Mouse (Mus musculus): ENCODE measurements around the gene Kif13a. TPM values are rescaled to one million over a fixed set of nuclear protein-coding genes. Genes with fewer than 3 reads are reported as not detected.

Kif13a gene
- polyA plus RNA-seq (2014; fragmentation: Nextera tagmentation; extraction: Ambion mirVana) = 21.6 and 23.1 TPM in 2 replicates

GRCm38 (mm10) chr13:46929719-46930658 lies at the start of gene Kif13a:
Kif13a (minus strand) TSS chr13:46929867.
- WGBS = under 1% methylated on average over 79 of the region's 96 CpGs

GRCm38 (mm10) chr13:46976532-46976931 lies 46.9 kb upstream of the Kif13a start:
- H3K27ac ChIP-seq (ENCODE audit: low read depth, low read length) = no peak overlapping the region
- H3K27me3 ChIP-seq (ENCODE audit: control insufficient read depth, insufficient read depth, low read length) = no peaks in the 10 kb centered on the region
- no peaks in the 10 kb centered on the region for H3K9me3 ChIP-seq (ENCODE audit: control insufficient read depth, low read length)
- 91% methylated on average over 7 of the region's 7 CpGs for WGBS
- H3K36me3 ChIP-seq (ENCODE audit: control insufficient read depth, insufficient read depth, low read length) = no peaks in the 10 kb centered on the region
- no peak overlapping the region for H3K9ac ChIP-seq (ENCODE audit: low read length)
- no peaks in the 10 kb centered on the region; the same call in 1 of the 2 replicates for H3K4me1 ChIP-seq (replicated peaks; ENCODE audit: control insufficient read depth, insufficient read depth, low read length)
- H3K4me3 ChIP-seq (ENCODE audit: low read depth, low read length) = no peak overlapping the region
- ATAC-seq (replicated peaks; ENCODE audit: low FRiP score) = no peak
- no peak overlapping the region for H3K4me2 ChIP-seq (ENCODE audit: low read depth, low read length, severe bottlenecking)
- DNase-seq (ENCODE audit: low spot score) = no peak

More at GRCm38 (mm10) chr13:46929719-46930658, at the start of gene Kif13a:
- peak within 1 kb of the TSS; percentile 92 for H3K27ac ChIP-seq (ENCODE audit: low read depth, low read length)
- peak; percentile 84 for ATAC-seq (replicated peaks; ENCODE audit: low FRiP score)
- peaks cover 8% of the 10 kb centered on the region for H3K4me1 ChIP-seq (replicated peaks; ENCODE audit: control insufficient read depth, insufficient read depth, low read length)
- H3K9ac ChIP-seq (ENCODE audit: low read length) = peak within 1 kb of the TSS; percentile 93
- no peaks in the 10 kb centered on the region for H3K9me3 ChIP-seq (ENCODE audit: control insufficient read depth, low read length)
- peak within 1 kb of the TSS; percentile 79 for H3K4me3 ChIP-seq (ENCODE audit: low read depth, low read length)
- peak; percentile 88 for DNase-seq (ENCODE audit: low spot score)
- H3K27me3 ChIP-seq (ENCODE audit: control insufficient read depth, insufficient read depth, low read length) = no peaks in the 10 kb centered on the region; the same call in 1 of the 2 replicates
- H3K4me2 ChIP-seq (ENCODE audit: low read depth, low read length, severe bottlenecking) = peak within 1 kb of the TSS; percentile 93
- no peaks in the 10 kb centered on the region; the same call in 1 of the 2 replicates for H3K36me3 ChIP-seq (ENCODE audit: control insufficient read depth, insufficient read depth, low read length)

- no peaks in the 10 kb centered on the region; the same call in 1 of the 2 replicates for H3K4me1 ChIP-seq (replicated peaks; ENCODE audit: control insufficient read depth, insufficient read depth, low read length)
- no peak for ATAC-seq (replicated peaks; ENCODE audit: low FRiP score)
- H3K27ac ChIP-seq (ENCODE audit: low read depth, low read length) = peak overlapping the region; percentile 19; the same call in 1 of the 2 replicates
- DNase-seq (ENCODE audit: low spot score) = no peak
- no peaks in the 10 kb centered on the region for H3K9me3 ChIP-seq (ENCODE audit: control insufficient read depth, low read length)
- H3K4me2 ChIP-seq (ENCODE audit: low read depth, low read length, severe bottlenecking) = peak overlapping the region; percentile 29; the same call in 1 of the 2 replicates
- no peaks in the 10 kb centered on the region for H3K36me3 ChIP-seq (ENCODE audit: control insufficient read depth, insufficient read depth, low read length)
- 51% methylated on average over 4 of the region's 4 CpGs for WGBS
- no peaks in the 10 kb centered on the region for H3K27me3 ChIP-seq (ENCODE audit: control insufficient read depth, insufficient read depth, low read length)
- no peak overlapping the region for H3K4me3 ChIP-seq (ENCODE audit: low read depth, low read length)
- H3K9ac ChIP-seq (ENCODE audit: low read length) = no peak overlapping the region
These were observed 46.3 kb upstream of the Kif13a start for GRCm38 (mm10) chr13:46975930-46976329.

- Histone ChIP-seq H3K27me3 (ENCODE audit: control insufficient read depth, insufficient read depth, low read length) (no peaks in the 10 kb centered on the region), H3K4me3 (ENCODE audit: low read depth, low read length) (peak overlapping the region; percentile 13), H3K9me3 (ENCODE audit: control insufficient read depth, low read length) (no peaks in the 10 kb centered on the region), H3K36me3 (ENCODE audit: control insufficient read depth, insufficient read depth, low read length) (no peaks in the 10 kb centered on the region), H3K4me1 (replicated peaks; ENCODE audit: control insufficient read depth, insufficient read depth, low read length) (no peaks in the 10 kb centered on the region; the same call in 1 of the 2 replicates), H3K9ac (ENCODE audit: low read length) (peak overlapping the region; percentile 1; the same call in 1 of the 2 replicates), H3K27ac (ENCODE audit: low read depth, low read length) (peak overlapping the region; percentile 26; the same call in 1 of the 2 replicates), H3K4me2 (ENCODE audit: low read depth, low read length, severe bottlenecking) (peak overlapping the region; percentile 29)
- DNase-seq (ENCODE audit: low spot score) (peak; percentile 79), ATAC-seq (replicated peaks; ENCODE audit: low FRiP score) (peak; percentile 95)
- 18% methylated on average over 14 of the region's 14 CpGs for WGBS
These were observed 45.4 kb upstream of the Kif13a start for GRCm38 (mm10) chr13:46975031-46975551.

GRCm38 (mm10) chr13:46970286-46970945 lies 40.7 kb upstream of the Kif13a start:
- no peak overlapping the region for H3K4me3 ChIP-seq (ENCODE audit: low read depth, low read length)
- H3K4me2 ChIP-seq (ENCODE audit: low read depth, low read length, severe bottlenecking) = no peak overlapping the region
- no peaks in the 10 kb centered on the region for H3K9me3 ChIP-seq (ENCODE audit: control insufficient read depth, low read length)
- H3K9ac ChIP-seq (ENCODE audit: low read length) = no peak overlapping the region
- no peak for DNase-seq (ENCODE audit: low spot score)
- ATAC-seq (replicated peaks; ENCODE audit: low FRiP score) = no peak
- no peaks in the 10 kb centered on the region; the same call in 1 of the 2 replicates for H3K4me1 ChIP-seq (replicated peaks; ENCODE audit: control insufficient read depth, insufficient read depth, low read length)
- H3K36me3 ChIP-seq (ENCODE audit: control insufficient read depth, insufficient read depth, low read length) = no peaks in the 10 kb centered on the region
- WGBS = 86% methylated on average over 10 of the region's 10 CpGs
- H3K27ac ChIP-seq (ENCODE audit: low read depth, low read length) = no peak overlapping the region
- no peaks in the 10 kb centered on the region for H3K27me3 ChIP-seq (ENCODE audit: control insufficient read depth, insufficient read depth, low read length)

GRCm38 (mm10) chr13:46968626-46969025 lies 39.0 kb upstream of the Kif13a start:
- Histone ChIP-seq H3K9ac (ENCODE audit: low read length) (no peak overlapping the region), H3K36me3 (ENCODE audit: control insufficient read depth, insufficient read depth, low read length) (no peaks in the 10 kb centered on the region), H3K27me3 (ENCODE audit: control insufficient read depth, insufficient read depth, low read length) (no peaks in the 10 kb centered on the region), H3K4me3 (ENCODE audit: low read depth, low read length) (no peak overlapping the region), H3K9me3 (ENCODE audit: control insufficient read depth, low read length) (no peaks in the 10 kb centered on the region), H3K4me1 (replicated peaks; ENCODE audit: control insufficient read depth, insufficient read depth, low read length) (no peaks in the 10 kb centered on the region), H3K27ac (ENCODE audit: low read depth, low read length) (no peak overlapping the region), H3K4me2 (ENCODE audit: low read depth, low read length, severe bottlenecking) (no peak overlapping the region)
- DNase-seq (ENCODE audit: low spot score) = no peak
- no peak for ATAC-seq (replicated peaks; ENCODE audit: low FRiP score)
- 86% methylated on average over 2 of the region's 2 CpGs for WGBS

GRCm38 (mm10) chr13:46967308-46967707 lies 37.6 kb upstream of the Kif13a start:
- WGBS = 73% methylated on average over 4 of the region's 4 CpGs
- H3K9me3 ChIP-seq (ENCODE audit: control insufficient read depth, low read length) = no peaks in the 10 kb centered on the region
- no peak overlapping the region for H3K27ac ChIP-seq (ENCODE audit: low read depth, low read length)
- DNase-seq (ENCODE audit: low spot score) (no peak), ATAC-seq (replicated peaks; ENCODE audit: low FRiP score) (no peak)
- H3K4me1 ChIP-seq (replicated peaks; ENCODE audit: control insufficient read depth, insufficient read depth, low read length) = no peaks in the 10 kb centered on the region
- H3K4me2 ChIP-seq (ENCODE audit: low read depth, low read length, severe bottlenecking) = no peak overlapping the region
- no peak overlapping the region for H3K9ac ChIP-seq (ENCODE audit: low read length)
- no peak overlapping the region for H3K4me3 ChIP-seq (ENCODE audit: low read depth, low read length)
- H3K36me3 ChIP-seq (ENCODE audit: control insufficient read depth, insufficient read depth, low read length) = no peaks in the 10 kb centered on the region
- H3K27me3 ChIP-seq (ENCODE audit: control insufficient read depth, insufficient read depth, low read length) = no peaks in the 10 kb centered on the region

- ATAC-seq (replicated peaks; ENCODE audit: low FRiP score) = no peak
- no peaks in the 10 kb centered on the region for H3K36me3 ChIP-seq (ENCODE audit: control insufficient read depth, insufficient read depth, low read length)
- H3K9ac ChIP-seq (ENCODE audit: low read length) = no peak overlapping the region
- no peaks in the 10 kb centered on the region for H3K9me3 ChIP-seq (ENCODE audit: control insufficient read depth, low read length)
- H3K27me3 ChIP-seq (ENCODE audit: control insufficient read depth, insufficient read depth, low read length) = no peaks in the 10 kb centered on the region
- no peaks in the 10 kb centered on the region for H3K4me1 ChIP-seq (replicated peaks; ENCODE audit: control insufficient read depth, insufficient read depth, low read length)
- H3K4me3 ChIP-seq (ENCODE audit: low read depth, low read length) = no peak overlapping the region
- H3K27ac ChIP-seq (ENCODE audit: low read depth, low read length) = no peak overlapping the region
- 81% methylated on average over 7 of the region's 7 CpGs for WGBS
- no peak overlapping the region for H3K4me2 ChIP-seq (ENCODE audit: low read depth, low read length, severe bottlenecking)
- DNase-seq (ENCODE audit: low spot score) = no peak
These were observed 31.3 kb upstream of the Kif13a start for GRCm38 (mm10) chr13:46960878-46961474.
